Mouse (Mus musculus): ENCODE results near the gene Tdrd1.

DNA sequence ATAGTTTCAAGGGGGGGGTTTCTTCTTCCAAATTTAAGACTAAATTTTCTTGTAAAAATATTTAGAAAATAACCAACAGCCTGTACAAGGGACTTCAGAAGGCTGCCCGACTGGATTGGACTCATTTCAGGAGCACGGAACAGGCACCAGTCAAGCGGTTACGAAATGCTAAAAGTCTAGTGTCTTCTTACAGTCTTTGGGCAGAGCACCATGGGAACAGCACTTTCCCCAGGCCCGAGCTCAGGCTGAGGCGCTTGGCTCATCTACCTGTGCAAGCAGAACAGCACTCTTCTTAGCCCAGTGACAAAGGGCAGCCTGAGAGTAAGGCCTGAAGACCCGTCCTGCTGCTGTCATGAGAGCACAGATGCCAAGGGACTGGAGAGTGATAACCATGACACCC is 38.1 kb upstream of the Tdrd1 start:
- no peak for TF ChIP-seq CTCF (IDR thresholded peaks at IDR 0.05 in 2 of 3, conservative IDR thresholded peaks at IDR 0.05 in 1 of 3; ENCODE audit: control insufficient read depth in 1 of 3, insufficient read depth in 1 of 3, low read depth in 2 of 3, low read length in 3 of 3, poor library complexity in 1 of 3, severe bottlenecking in 1 of 3)
- TF ChIP-seq MEF2A (IDR thresholded peaks at IDR 0.05; ENCODE audit: extremely low read depth, insufficient replicate concordance, low read depth, low read length, poor library complexity, severe bottlenecking) = no peak
- TF ChIP-seq POLR2A (IDR thresholded peaks at IDR 0.05; ENCODE audit: control insufficient read depth in 1 of 2, insufficient read depth in 1 of 2, low read depth in 1 of 2, low read length in 2 of 2, poor library complexity in 1 of 2) = no peak
- TF ChIP-seq RAD21 (IDR thresholded peaks at IDR 0.05; ENCODE audit: low read depth, low read length) = no peak
- TF ChIP-seq ZC3H11A (IDR thresholded peaks at IDR 0.05; ENCODE audit: low read depth, low read length) = no peak
- TF ChIP-seq GATA1 (IDR thresholded peaks at IDR 0.05; ENCODE audit: low read depth, low read length) = no peak
- TF ChIP-seq MAFK (IDR thresholded peaks at IDR 0.05; ENCODE audit: borderline replicate concordance, low read depth, low read length) = no peak
- no peak for TF ChIP-seq EP300 (IDR thresholded peaks at IDR 0.05; ENCODE audit: low read depth in 1 of 2, low read length in 2 of 2)
- TF ChIP-seq ZNF384 (IDR thresholded peaks at IDR 0.05; ENCODE audit: low read depth, low read length) = no peak
- TF ChIP-seq USF2 (IDR thresholded peaks at IDR 0.05; ENCODE audit: borderline replicate concordance in 1 of 2, insufficient read depth in 1 of 2, low read depth in 1 of 2, low read length in 2 of 2) = no peak
- no peak for TF ChIP-seq TCF12 (IDR thresholded peaks at IDR 0.05; ENCODE audit: low read depth, low read length)
- no peak for TF ChIP-seq NRF1 (IDR thresholded peaks at IDR 0.05; ENCODE audit: insufficient read depth, low read depth, low read length, poor library complexity, severe bottlenecking)

All from MEL (cell line).